Mouse (Mus musculus) megakaryocyte, embryonic 14.5 days (primary cell): ENCODE results near the gene Rpap3. TPM values are rescaled to one million over a fixed set of nuclear protein-coding genes. Genes with fewer than 3 reads are reported as not detected.

ENCODE experiments used
- H3K27me3 ChIP-seq: replicated peaks from 2 replicates; pipeline ENCODE3; 2012; ENCODE audit warnings: inconsistent platforms
- H3K36me3 ChIP-seq: replicated peaks from 2 replicates; pipeline ENCODE3; 2012; ENCODE audit warnings: low read length, inconsistent platforms, mixed read lengths
- H3K4me1 ChIP-seq: 2 replicates; pipeline ENCODE4 v1.6.1; 2012; ENCODE audit warnings: inconsistent platforms
- H3K4me3 ChIP-seq: replicated peaks from 2 replicates; pipeline ENCODE3; 2012; ENCODE audit warnings: moderate library complexity, mild to moderate bottlenecking, inconsistent platforms
- H3K9me3 ChIP-seq: 2 replicates; pipeline ENCODE4 v1.6.1; 2012; ENCODE audit warnings: inconsistent platforms
- FLI1 ChIP-seq: IDR thresholded peaks from 2 replicates; pipeline ENCODE4 v1.6.1; 2012; ENCODE audit warnings: low read length, inconsistent platforms, mixed read lengths
- GATA1 ChIP-seq: IDR thresholded peaks from 3 replicates; pipeline ENCODE4 v1.6.1; 2012; ENCODE audit warnings: mixed read lengths, low read length, inconsistent platforms, borderline replicate concordance
- polyA plus RNA-seq: library from polyadenylated mRNA; stranded (reverse); fragments of >175 nt; gene quantifications from 2 replicates; pipeline ENCODE4 v1.2.3, GENCODE M21; 2012; ENCODE audit warnings: low replicate concordance; ENCODE audit not compliant: insufficient read depth

Rpap3 gene
- polyA plus RNA-seq, 1 experiment = 8.6 TPM

GRCm38 (mm10) chr15:97738923-97739322 is 33.3 kb upstream of the Rpap3 start:
- TF ChIP-seq GATA1 (no peak), FLI1 (no peak)
- no peak overlapping the region for H3K4me3 ChIP-seq
- H3K9me3 ChIP-seq = no peaks in the 10 kb centered on the region
- H3K36me3 ChIP-seq = no peaks in the 10 kb centered on the region
- peaks cover 45% of the 10 kb centered on the region for H3K27me3 ChIP-seq
- peaks cover 11% of the 10 kb centered on the region for H3K4me1 ChIP-seq

- H3K4me3 ChIP-seq = no peak overlapping the region
- TF ChIP-seq GATA1 (no peak), FLI1 (no peak)
- peaks cover 6% of the 10 kb centered on the region for H3K4me1 ChIP-seq
- no peaks in the 10 kb centered on the region for H3K9me3 ChIP-seq
- H3K27me3 ChIP-seq = peaks cover 51% of the 10 kb centered on the region
- H3K36me3 ChIP-seq = no peaks in the 10 kb centered on the region
These were observed 26.4 kb upstream of the Rpap3 start for GRCm38 (mm10) chr15:97731988-97732387.

- Histone ChIP-seq H3K36me3 (no peaks in the 10 kb centered on the region), H3K4me3 (no peak within 1 kb of the TSS), H3K9me3 (no peaks in the 10 kb centered on the region), H3K4me1 (peaks cover 13% of the 10 kb centered on the region), H3K27me3 (peaks cover 56% of the 10 kb centered on the region)
- no peak for TF ChIP-seq FLI1
- no peak for TF ChIP-seq GATA1
These were observed 25.5 kb upstream of the Rpap3 start, which contains the start of gene Endou for GRCm38 (mm10) chr15:97731111-97731510. Gene Endou (minus strand): TSS chr15:97731339.

GRCm38 (mm10) chr15:97730365-97730764 is 24.7 kb upstream of the Rpap3 start:
- TF ChIP-seq GATA1 = no peak
- no peak for TF ChIP-seq FLI1
- Histone ChIP-seq H3K27me3 (peaks cover 60% of the 10 kb centered on the region), H3K4me1 (peaks cover 16% of the 10 kb centered on the region), H3K4me3 (no peak overlapping the region), H3K36me3 (no peaks in the 10 kb centered on the region), H3K9me3 (no peaks in the 10 kb centered on the region)

- Histone ChIP-seq H3K9me3 (no peaks in the 10 kb centered on the region), H3K36me3 (no peaks in the 10 kb centered on the region), H3K27me3 (peaks cover 74% of the 10 kb centered on the region), H3K4me3 (no peak overlapping the region), H3K4me1 (peaks cover 16% of the 10 kb centered on the region)
- no peak for TF ChIP-seq GATA1
These were observed 23.2 kb upstream of the Rpap3 start for GRCm38 (mm10) chr15:97728804-97729203.

GRCm38 (mm10) chr15:97728394-97728793 is 22.8 kb upstream of the Rpap3 start:
- Histone ChIP-seq H3K4me3 (no peak overlapping the region), H3K27me3 (peaks cover 78% of the 10 kb centered on the region), H3K36me3 (no peaks in the 10 kb centered on the region), H3K9me3 (no peaks in the 10 kb centered on the region), H3K4me1 (peaks cover 16% of the 10 kb centered on the region)
- TF ChIP-seq FLI1 (no peak), GATA1 (no peak)

- no peak for TF ChIP-seq GATA1
- TF ChIP-seq FLI1 = no peak
- Histone ChIP-seq H3K9me3 (peaks cover 8% of the 10 kb centered on the region), H3K4me3 (no peak overlapping the region), H3K4me1 (peaks cover 16% of the 10 kb centered on the region), H3K36me3 (no peaks in the 10 kb centered on the region), H3K27me3 (peaks cover 86% of the 10 kb centered on the region)
These were observed 21.9 kb upstream of the Rpap3 start for GRCm38 (mm10) chr15:97727520-97727919.

- TF ChIP-seq FLI1 = no peak
- no peak for TF ChIP-seq GATA1
- no peaks in the 10 kb centered on the region for H3K36me3 ChIP-seq
- no peak overlapping the region for H3K4me3 ChIP-seq
- H3K27me3 ChIP-seq = peaks cover 90% of the 10 kb centered on the region
- H3K4me1 ChIP-seq = peaks cover 16% of the 10 kb centered on the region
- peaks cover 13% of the 10 kb centered on the region for H3K9me3 ChIP-seq
These were observed 21.4 kb upstream of the Rpap3 start for GRCm38 (mm10) chr15:97727048-97727447.

- H3K4me1 ChIP-seq = peaks cover 21% of the 10 kb centered on the region
- TF ChIP-seq FLI1 = no peak
- TF ChIP-seq GATA1 = no peak
- H3K27me3 ChIP-seq = peaks cover 90% of the 10 kb centered on the region
- no peak overlapping the region for H3K4me3 ChIP-seq
- H3K9me3 ChIP-seq = peaks cover 13% of the 10 kb centered on the region
- H3K36me3 ChIP-seq = no peaks in the 10 kb centered on the region
These were observed 20.7 kb upstream of the Rpap3 start for GRCm38 (mm10) chr15:97726310-97726709.

- Histone ChIP-seq H3K36me3 (no peaks in the 10 kb centered on the region), H3K4me3 (no peak overlapping the region), H3K27me3 (peaks cover 87% of the 10 kb centered on the region), H3K4me1 (peaks cover 25% of the 10 kb centered on the region), H3K9me3 (peaks cover 13% of the 10 kb centered on the region)
- TF ChIP-seq GATA1 (no peak), FLI1 (no peak)
These were observed 19.7 kb upstream of the Rpap3 start for GRCm38 (mm10) chr15:97725198-97725785.
